Mouse (Mus musculus) cerebral cortex, adult 2 months (tissue): Measurements from ENCODE around the gene Slc17a6.

ENCODE experiments used
- WGBS: fragments of 180-500 bp; shearing (Covaris S2); methylation state at CpG from one replicate; pipeline ENCODE4 v1.1.7; 2018; 5-methylcytosine and 5-hydroxymethylcytosine counted together

Gene Slc17a6

GRCm38 (mm10) chr7:51693539-51694217 lies 71.9 kb downstream of the Slc17a6 start:
- WGBS: 78% methylated on average over 8 of the region's 8 CpGs

DNA sequence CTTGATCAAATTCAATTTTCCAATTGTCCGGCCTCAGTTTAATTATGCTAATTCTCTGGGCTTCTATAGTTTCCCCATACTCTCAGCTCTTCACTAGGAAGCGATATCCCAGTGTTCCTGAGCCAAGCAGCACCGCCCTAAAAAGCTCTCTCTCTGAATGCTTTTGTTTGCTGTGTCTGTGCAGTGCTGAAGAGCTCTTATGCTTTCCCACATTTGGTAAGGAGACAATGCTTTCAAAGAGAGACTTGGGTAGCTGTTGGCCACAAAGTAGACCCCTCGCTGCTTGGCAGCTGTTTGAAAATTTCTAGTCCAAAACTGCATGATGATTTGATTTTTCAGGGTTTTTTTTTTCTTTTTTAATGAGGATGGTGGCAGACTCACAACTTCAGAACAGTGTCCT lies 72.6 kb downstream of the Slc17a6 start:
- WGBS: 45% methylated on average over 4 of the region's 4 CpGs

DNA sequence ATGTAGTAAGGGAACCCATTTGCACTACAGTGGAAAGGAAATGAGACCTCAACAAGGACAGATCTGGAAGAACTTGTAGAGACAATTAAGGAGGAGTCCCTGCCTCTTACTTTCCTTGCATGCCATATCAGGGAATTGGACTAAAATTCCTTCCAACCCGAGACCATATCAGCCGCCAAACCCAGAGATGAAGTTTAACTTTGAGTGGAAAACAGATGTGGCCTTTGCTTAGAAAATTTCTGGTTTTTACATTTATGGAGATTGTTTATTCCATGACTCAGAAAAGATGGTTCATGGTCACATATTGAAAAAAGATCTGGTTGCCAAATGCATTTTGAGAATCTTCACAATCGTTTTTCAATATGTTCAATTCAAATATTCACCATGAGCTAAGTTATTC lies 87.7 kb downstream of the Slc17a6 start:
- 90% methylated on average over 3 of the region's 3 CpGs for WGBS

DNA sequence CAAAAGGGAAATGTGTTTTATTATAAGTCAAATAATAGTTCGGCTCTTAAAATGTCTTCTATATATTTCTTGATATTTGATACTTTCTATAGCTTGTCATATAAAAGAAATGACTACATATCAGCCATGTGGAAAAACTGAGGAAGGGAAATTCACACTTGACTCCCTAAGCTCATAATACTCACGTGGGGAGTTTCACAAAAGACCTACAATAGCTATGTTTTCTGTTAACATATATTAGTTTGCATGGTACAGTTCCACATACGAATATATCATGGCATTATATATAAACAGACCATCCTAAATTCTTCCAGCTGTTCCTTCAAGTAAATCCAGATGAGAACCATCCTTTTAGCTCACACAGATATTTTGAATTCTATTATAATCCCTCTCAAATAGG lies 88.5 kb downstream of the Slc17a6 start:
- WGBS: 79% methylated on average over 3 of the region's 3 CpGs

GRCm38 (mm10) chr7:51715771-51716170 lies 94.0 kb downstream of the Slc17a6 start:
- 96% methylated on average over 2 of the region's 2 CpGs for WGBS
